Mouse (Mus musculus): ENCODE results near the gene Cbarp. TPM values are rescaled to one million over a fixed set of nuclear protein-coding genes. Genes with fewer than 3 reads are reported as not detected.

Cbarp gene
- polyA plus RNA-seq, 1 experiment from 2014 or later, result 11.1 TPM

GRCm38 (mm10) chr10:80133226-80133849 lies 7.3 kb downstream of the Cbarp start:
- peaks cover 26% of the 10 kb centered on the region for H3K27me3 ChIP-seq (ENCODE audit: control insufficient read depth, insufficient read depth, low read length)
- H3K4me2 ChIP-seq (ENCODE audit: low read depth), result no peak overlapping the region
- WGBS, result 81% methylated on average over 8 of the region's 8 CpGs
- DNase-seq (ENCODE audit: low spot score) (no peak), ATAC-seq (ENCODE audit: insufficient read depth, low FRiP score, low TSS enrichment) (no peak)
- H3K27ac ChIP-seq (ENCODE audit: low read depth, low read length), result no peak overlapping the region
- no peaks in the 10 kb centered on the region for H3K9me3 ChIP-seq (ENCODE audit: control insufficient read depth, low read length)
- peaks cover 25% of the 10 kb centered on the region for H3K4me1 ChIP-seq (ENCODE audit: control insufficient read depth, insufficient read depth, low read length)
- no peak overlapping the region; the same call in 1 of the 2 replicates for H3K9ac ChIP-seq (ENCODE audit: low read length)
- H3K36me3 ChIP-seq (ENCODE audit: control insufficient read depth, insufficient read depth, low read length), result peaks cover 8% of the 10 kb centered on the region; the same call in 1 of the 2 replicates
- no peak overlapping the region for H3K4me3 ChIP-seq (ENCODE audit: low read depth, low read length)

- ATAC-seq (ENCODE audit: insufficient read depth, low FRiP score, low TSS enrichment), result no peak
- WGBS, result 28% methylated on average over 27 of the region's 27 CpGs
- Histone ChIP-seq H3K4me1 (ENCODE audit: control insufficient read depth, insufficient read depth, low read length) (peaks cover 11% of the 10 kb centered on the region), H3K27me3 (ENCODE audit: control insufficient read depth, insufficient read depth, low read length) (peaks cover 18% of the 10 kb centered on the region), H3K4me3 (ENCODE audit: low read depth, low read length) (no peak overlapping the region), H3K4me2 (ENCODE audit: low read depth) (peak overlapping the region; percentile 17), H3K36me3 (ENCODE audit: control insufficient read depth, insufficient read depth, low read length) (peaks cover 11% of the 10 kb centered on the region; the same call in 1 of the 2 replicates), H3K9ac (ENCODE audit: low read length) (0 out of 2 replicates have a peak overlapping the region, but pooled peaks have one; percentile 9), H3K9me3 (ENCODE audit: control insufficient read depth, low read length) (no peaks in the 10 kb centered on the region), H3K27ac (ENCODE audit: low read depth, low read length) (no peak overlapping the region)
- no peak for DNase-seq (ENCODE audit: low spot score)
Observed at GRCm38 (mm10) chr10:80131952-80132350, 8.7 kb downstream of the Cbarp start.

- ATAC-seq (ENCODE audit: insufficient read depth, low FRiP score, low TSS enrichment), result peak; percentile 29; the same call in 1 of the 2 replicates
- Histone ChIP-seq H3K4me3 (ENCODE audit: low read depth, low read length) (no peak overlapping the region), H3K36me3 (ENCODE audit: control insufficient read depth, insufficient read depth, low read length) (peaks cover 11% of the 10 kb centered on the region; the same call in 1 of the 2 replicates), H3K9me3 (ENCODE audit: control insufficient read depth, low read length) (no peaks in the 10 kb centered on the region), H3K27ac (ENCODE audit: low read depth, low read length) (no peak overlapping the region), H3K27me3 (ENCODE audit: control insufficient read depth, insufficient read depth, low read length) (peaks cover 13% of the 10 kb centered on the region), H3K4me2 (ENCODE audit: low read depth) (peak overlapping the region; percentile 17), H3K9ac (ENCODE audit: low read length) (0 out of 2 replicates have a peak overlapping the region, but pooled peaks have one; percentile 9), H3K4me1 (ENCODE audit: control insufficient read depth, insufficient read depth, low read length) (peaks cover 6% of the 10 kb centered on the region)
- WGBS, result 13% methylated on average over 52 of the region's 55 CpGs
- peak; percentile 67 for DNase-seq (ENCODE audit: low spot score)
Observed at GRCm38 (mm10) chr10:80131316-80131951, 9.2 kb downstream of the Cbarp start.

GRCm38 (mm10) chr10:80130403-80131031 lies 10.1 kb downstream of the Cbarp start:
- ATAC-seq (ENCODE audit: insufficient read depth, low FRiP score, low TSS enrichment) (no peak), DNase-seq (ENCODE audit: low spot score) (no peak)
- H3K27me3 ChIP-seq (ENCODE audit: control insufficient read depth, insufficient read depth, low read length), result peaks cover 4% of the 10 kb centered on the region; the same call in 1 of the 2 replicates
- 83% methylated on average over 18 of the region's 18 CpGs for WGBS
- H3K4me2 ChIP-seq (ENCODE audit: low read depth), result no peak overlapping the region
- no peaks in the 10 kb centered on the region for H3K9me3 ChIP-seq (ENCODE audit: control insufficient read depth, low read length)
- no peak overlapping the region for H3K9ac ChIP-seq (ENCODE audit: low read length)
- H3K27ac ChIP-seq (ENCODE audit: low read depth, low read length), result no peak overlapping the region
- H3K4me3 ChIP-seq (ENCODE audit: low read depth, low read length), result no peak overlapping the region
- H3K36me3 ChIP-seq (ENCODE audit: control insufficient read depth, insufficient read depth, low read length), result peaks cover 16% of the 10 kb centered on the region; the same call in 1 of the 2 replicates
- H3K4me1 ChIP-seq (ENCODE audit: control insufficient read depth, insufficient read depth, low read length), result peaks cover 5% of the 10 kb centered on the region; the same call in 1 of the 2 replicates

GRCm38 (mm10) chr10:80129846-80130245 lies 10.8 kb downstream of the Cbarp start:
- DNase-seq (ENCODE audit: low spot score), result no peak
- no peak overlapping the region for H3K27ac ChIP-seq (ENCODE audit: low read depth, low read length)
- 95% methylated on average over 9 of the region's 9 CpGs for WGBS
- no peak for ATAC-seq (ENCODE audit: insufficient read depth, low FRiP score, low TSS enrichment)
- peaks cover 22% of the 10 kb centered on the region; the same call in 1 of the 2 replicates for H3K36me3 ChIP-seq (ENCODE audit: control insufficient read depth, insufficient read depth, low read length)
- H3K27me3 ChIP-seq (ENCODE audit: control insufficient read depth, insufficient read depth, low read length), result no peaks in the 10 kb centered on the region; the same call in 1 of the 2 replicates
- no peak overlapping the region for H3K4me2 ChIP-seq (ENCODE audit: low read depth)
- H3K9ac ChIP-seq (ENCODE audit: low read length), result no peak overlapping the region
- no peak overlapping the region for H3K4me3 ChIP-seq (ENCODE audit: low read depth, low read length)
- peaks cover 5% of the 10 kb centered on the region; the same call in 1 of the 2 replicates for H3K4me1 ChIP-seq (ENCODE audit: control insufficient read depth, insufficient read depth, low read length)
- no peaks in the 10 kb centered on the region for H3K9me3 ChIP-seq (ENCODE audit: control insufficient read depth, low read length)

- Histone ChIP-seq H3K27ac (ENCODE audit: low read depth, low read length) (no peak overlapping the region), H3K4me3 (ENCODE audit: low read depth, low read length) (no peak overlapping the region), H3K9me3 (ENCODE audit: control insufficient read depth, low read length) (no peaks in the 10 kb centered on the region), H3K4me2 (ENCODE audit: low read depth) (no peak overlapping the region), H3K36me3 (ENCODE audit: control insufficient read depth, insufficient read depth, low read length) (peaks cover 22% of the 10 kb centered on the region; the same call in 1 of the 2 replicates), H3K4me1 (ENCODE audit: control insufficient read depth, insufficient read depth, low read length) (peaks cover 5% of the 10 kb centered on the region; the same call in 1 of the 2 replicates), H3K9ac (ENCODE audit: low read length) (no peak overlapping the region), H3K27me3 (ENCODE audit: control insufficient read depth, insufficient read depth, low read length) (no peaks in the 10 kb centered on the region)
- ATAC-seq (ENCODE audit: insufficient read depth, low FRiP score, low TSS enrichment) (no peak), DNase-seq (ENCODE audit: low spot score) (no peak)
- WGBS, result 95% methylated on average over 8 of the region's 8 CpGs
Observed at GRCm38 (mm10) chr10:80127920-80128319, 12.7 kb downstream of the Cbarp start.

GRCm38 (mm10) chr10:80123932-80124562 lies 16.6 kb downstream of the Cbarp start:
- Histone ChIP-seq H3K9ac (ENCODE audit: low read length) (no peak overlapping the region; the same call in 1 of the 2 replicates), H3K4me1 (ENCODE audit: control insufficient read depth, insufficient read depth, low read length) (peaks cover 2% of the 10 kb centered on the region; the same call in 1 of the 2 replicates), H3K4me2 (ENCODE audit: low read depth) (no peak overlapping the region), H3K27me3 (ENCODE audit: control insufficient read depth, insufficient read depth, low read length) (no peaks in the 10 kb centered on the region), H3K4me3 (ENCODE audit: low read depth, low read length) (no peak overlapping the region), H3K36me3 (ENCODE audit: control insufficient read depth, insufficient read depth, low read length) (peaks cover 20% of the 10 kb centered on the region), H3K9me3 (ENCODE audit: control insufficient read depth, low read length) (no peaks in the 10 kb centered on the region), H3K27ac (ENCODE audit: low read depth, low read length) (no peak overlapping the region)
- WGBS, result 91% methylated on average over 9 of the region's 9 CpGs
- DNase-seq (ENCODE audit: low spot score) (no peak), ATAC-seq (ENCODE audit: insufficient read depth, low FRiP score, low TSS enrichment) (no peak)

GRCm38 (mm10) chr10:80121639-80122038 lies 19.0 kb downstream of the Cbarp start:
- Histone ChIP-seq H3K4me3 (ENCODE audit: low read depth, low read length) (no peak overlapping the region), H3K9me3 (ENCODE audit: control insufficient read depth, low read length) (no peaks in the 10 kb centered on the region), H3K36me3 (ENCODE audit: control insufficient read depth, insufficient read depth, low read length) (peaks cover 17% of the 10 kb centered on the region), H3K4me2 (ENCODE audit: low read depth) (no peak overlapping the region), H3K4me1 (ENCODE audit: control insufficient read depth, insufficient read depth, low read length) (peaks cover 26% of the 10 kb centered on the region), H3K9ac (ENCODE audit: low read length) (no peak overlapping the region), H3K27ac (ENCODE audit: low read depth, low read length) (no peak overlapping the region), H3K27me3 (ENCODE audit: control insufficient read depth, insufficient read depth, low read length) (no peaks in the 10 kb centered on the region)
- WGBS, result 94% methylated on average over 2 of the region's 2 CpGs
- no peak for DNase-seq (ENCODE audit: low spot score)
- ATAC-seq (ENCODE audit: insufficient read depth, low FRiP score, low TSS enrichment), result no peak
